Mouse (Mus musculus): ENCODE results near the gene Slc31a2.

Slc31a2 gene

GRCm38 (mm10) chr4:62322684-62323083 is 60.3 kb downstream of the Slc31a2 start:
- no peak for DNase-seq

GRCm38 (mm10) chr4:62326111-62326510 is 63.7 kb downstream of the Slc31a2 start:
- no peak for DNase-seq

- no peak for DNase-seq
Observed at GRCm38 (mm10) chr4:62328941-62329660, 66.7 kb downstream of the Slc31a2 start.

- no peak for DNase-seq
Observed at GRCm38 (mm10) chr4:62331977-62332376, 69.6 kb downstream of the Slc31a2 start.

- DNase-seq: no peak
Observed at GRCm38 (mm10) chr4:62338536-62338935, 76.2 kb downstream of the Slc31a2 start.

GRCm38 (mm10) chr4:62344000-62344399 is 81.6 kb downstream of the Slc31a2 start:
- peak; percentile 29 for DNase-seq

DNA sequence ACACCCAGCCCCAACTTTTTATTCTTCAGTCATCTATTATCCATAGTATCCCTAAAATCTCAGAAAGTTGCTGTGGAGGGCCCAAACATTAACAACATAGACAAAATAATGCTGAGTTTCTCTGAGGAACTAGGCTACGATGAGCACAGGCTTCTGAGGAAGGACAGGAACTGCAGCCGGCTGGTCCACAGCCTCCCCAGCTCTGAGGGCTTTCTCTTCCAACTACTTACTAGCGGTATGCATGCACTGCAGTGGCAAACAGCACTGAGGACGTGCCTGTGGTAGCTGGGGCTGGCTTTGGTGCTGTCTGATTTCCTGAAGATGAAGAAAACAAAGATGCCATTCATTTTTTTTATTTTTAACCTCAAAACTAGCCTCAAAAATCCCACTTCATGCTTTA is 83.5 kb downstream of the Slc31a2 start:
- DNase-seq: no peak

GRCm38 (mm10) chr4:62347605-62348328 is 85.4 kb downstream of the Slc31a2 start:
- peak; percentile 60 for DNase-seq

All from kidney, postnatal 14 days (tissue).